Mouse (Mus musculus) heart, postnatal 0 days (tissue): ENCODE results near the gene Tcl1b1.
"Not testable (repeated sequence)": the region's sequence is repeated elsewhere in the genome, so short reads cannot be mapped to it uniquely, and the experiment has no call there.

ENCODE experiments used
- CTCF ChIP-seq: IDR thresholded peaks from 2 replicates; pipeline ENCODE4 v1.5.1; 2016; ENCODE audit warnings: antibody characterized with exemption, control low read depth, low read depth
- EP300 ChIP-seq: IDR thresholded peaks from 2 replicates; pipeline ENCODE4 v1.6.1; 2016; ENCODE audit warnings: antibody characterized with exemption, low read depth

GRCm38 (mm10) chr12:105199684-105200497 is 40.4 kb downstream of the Tcl1b1 start:
- not testable (repeated sequence) for TF ChIP-seq CTCF, EP300
